In genomic region chr3:100489133-100490009, GRCm38 (mm10) we compare ENCODE assay signal across 8 mouse cellular contexts. TPM values are rescaled to one million over a fixed set of nuclear protein-coding genes. Genes with fewer than 3 reads are reported as not detected.
A peak's percentile ranks its signal among the peaks of the same experiment; 100 is the strongest.
DNase-seq lines count a peak whose midpoint lies in the region; ATAC-seq and TF ChIP-seq lines count a peak whose summit lies in the region.

TSS of gene Tent5c (minus strand) at chr3:100489324.

- H3K79me2 ChIP-seq in CH12.LX (replicated peaks; ENCODE audit: control insufficient read depth, extremely low read depth, insufficient read depth, poor library complexity, severe bottlenecking): peaks cover 30% of the 10 kb centered on the region

- peak; percentile 94 for ATAC-seq in forebrain, embryonic 12.5 days (ENCODE audit: low FRiP score)
- peak; percentile 93 for ATAC-seq in liver, postnatal 0 days
- ATAC-seq in neural tube, embryonic 14.5 days (ENCODE audit: low read depth): peak; percentile 89

- TF ChIP-seq EP300 in CH12.LX (IDR thresholded peaks at IDR 0.05; ENCODE audit: low read length): no peak
- no peak for TF ChIP-seq EP300 in liver, postnatal 0 days (IDR thresholded peaks at IDR 0.05; ENCODE audit: low read depth)

- peak within 1 kb of the TSS; percentile 78 for H3K4me2 ChIP-seq in CH12.LX (ENCODE audit: insufficient read depth, low read depth, poor library complexity, severe bottlenecking)
- H3K4me2 ChIP-seq in forebrain, embryonic 12.5 days: peak within 1 kb of the TSS; percentile 99
- H3K4me2 ChIP-seq in liver, postnatal 0 days (ENCODE audit: low read depth, low read length): peak within 1 kb of the TSS; percentile 96
- peak within 1 kb of the TSS; percentile 97 for H3K4me2 ChIP-seq in neural tube, embryonic 14.5 days (ENCODE audit: low read depth, low read length)

- in situ Hi-C loops in CH12.LX (cut with MboI; ENCODE audit: low pct_ligation_motif_present, low pct_unique_long_range_greater_than_20kb, low sequenced_read_pairs): loop anchor here (5.0 kb wide), 1 partner anchor 67 kb away; no protein-coding TSS in a partner anchor

- peak; percentile 95 for TF ChIP-seq POLR2A in CH12.LX (IDR thresholded peaks at IDR 0.05; ENCODE audit: low read depth, low read length)

- H3K4me3 ChIP-seq in CH12.LX (replicated peaks in 1 of 3; ENCODE audit: low read depth in 2 of 3, low read length in 2 of 3, poor library complexity in 1 of 3): peak within 1 kb of the TSS; percentile 69 to 79 (median 79)
- H3K4me3 ChIP-seq in forebrain, embryonic 12.5 days (replicated peaks): peak within 1 kb of the TSS; percentile 64
- H3K4me3 ChIP-seq in liver, postnatal 0 days (ENCODE audit: low read depth, low read length): peak within 1 kb of the TSS; percentile 84
- peak within 1 kb of the TSS; percentile 67 for H3K4me3 ChIP-seq in neural tube, embryonic 14.5 days (ENCODE audit: low read depth, low read length)

- intact Hi-C loops in heart, postnatal 10 days (cut with DNase I): loop anchor here (10.0 kb wide), 1 partner anchor 195 kb away; the partner anchor contains the start of gene Man1a2

- H3K9ac ChIP-seq in CH12.LX (ENCODE audit: insufficient read depth, low read depth): peak within 1 kb of the TSS; percentile 75
- H3K9ac ChIP-seq in forebrain, embryonic 12.5 days: peak within 1 kb of the TSS; percentile 59
- peak within 1 kb of the TSS; percentile 92 for H3K9ac ChIP-seq in liver, postnatal 0 days (replicated peaks)
- peak within 1 kb of the TSS; percentile 39 for H3K9ac ChIP-seq in neural tube, embryonic 14.5 days (replicated peaks; ENCODE audit: low read depth, low read length)

- H3K27ac ChIP-seq in CH12.LX (ENCODE audit: insufficient read depth, low read depth): peak within 1 kb of the TSS; percentile 68
- H3K27ac ChIP-seq in forebrain, embryonic 12.5 days: 0 out of 2 replicates have a peak within 1 kb of the TSS, but pooled peaks have one; percentile 5
- peak within 1 kb of the TSS; percentile 99 for H3K27ac ChIP-seq in liver, postnatal 0 days (ENCODE audit: low read depth)
- no peak within 1 kb of the TSS for H3K27ac ChIP-seq in neural tube, embryonic 14.5 days (ENCODE audit: low read depth, low read length)

- peaks cover 10 to 38% of the 10 kb centered on the region in 2 experiments for H3K4me1 ChIP-seq in CH12.LX (ENCODE audit: control insufficient read depth in 1 of 2, insufficient read depth in 2 of 2)
- H3K4me1 ChIP-seq in forebrain, embryonic 12.5 days: peaks cover 17% of the 10 kb centered on the region
- peaks cover 30% of the 10 kb centered on the region for H3K4me1 ChIP-seq in liver, postnatal 0 days (ENCODE audit: insufficient read depth)
- no peaks in the 10 kb centered on the region; the same call in 1 of the 2 replicates for H3K4me1 ChIP-seq in neural tube, embryonic 14.5 days (ENCODE audit: control insufficient read depth, insufficient read depth, low read length)

- WGBS in forebrain, embryonic 12.5 days: under 1% methylated on average over 67 of the region's 73 CpGs
- WGBS in large intestine, adult 2 months: under 1% methylated on average over 68 of the region's 73 CpGs
- WGBS in liver, postnatal 0 days (ENCODE audit: insufficient replicate concordance): 1% methylated on average over 44 of the region's 73 CpGs
- WGBS in neural tube, embryonic 14.5 days: under 1% methylated on average over 52 of the region's 73 CpGs

- DNase-seq in CH12.LX (ENCODE audit: extremely low read depth): peak; percentile 96
- DNase-seq in c-Kit-positive CD71-positive TER-119-positive erythroid progenitor cells, embryonic 14.5 days (ENCODE audit: low spot score): peak; percentile 95
- DNase-seq in heart, postnatal 10 days: peak; percentile 96
- peak; percentile 88 for DNase-seq in large intestine, adult 2 months (ENCODE audit: low read depth, low spot score)
- peak; percentile 97 for DNase-seq in liver, postnatal 0 days
- DNase-seq in testis, postnatal 10 days (ENCODE audit: low spot score): peak; percentile 98

- no peak for TF ChIP-seq CTCF in CH12.LX (conservative IDR thresholded peaks at IDR 0.05 in 1 of 2, IDR thresholded peaks at IDR 0.05 in 1 of 2; ENCODE audit: low read depth in 2 of 2, low read length in 2 of 2)
- no peak for TF ChIP-seq CTCF in liver, postnatal 0 days (IDR thresholded peaks at IDR 0.05; ENCODE audit: low read depth)

- H3K9me3 ChIP-seq in CH12.LX (replicated peaks; ENCODE audit: low read length): no peaks in the 10 kb centered on the region
- H3K9me3 ChIP-seq in forebrain, embryonic 12.5 days: no peaks in the 10 kb centered on the region
- H3K9me3 ChIP-seq in liver, postnatal 0 days (ENCODE audit: low read length): no peaks in the 10 kb centered on the region
- H3K9me3 ChIP-seq in neural tube, embryonic 14.5 days (ENCODE audit: control insufficient read depth, low read length): no peaks in the 10 kb centered on the region

- peaks cover 5% of the 10 kb centered on the region for H3K27me3 ChIP-seq in CH12.LX (replicated peaks)
- peaks cover 49% of the 10 kb centered on the region for H3K27me3 ChIP-seq in forebrain, embryonic 12.5 days
- peaks cover 10% of the 10 kb centered on the region; the same call in 1 of the 2 replicates for H3K27me3 ChIP-seq in liver, postnatal 0 days (ENCODE audit: insufficient read depth, low read length)
- H3K27me3 ChIP-seq in neural tube, embryonic 14.5 days (ENCODE audit: control insufficient read depth, insufficient read depth, low read length): peaks cover 24% of the 10 kb centered on the region

- TF ChIP-seq RAD21 in CH12.LX (IDR thresholded peaks at IDR 0.05; ENCODE audit: low read depth, low read length): no peak

- peaks cover 0 to 2% of the 10 kb centered on the region in 2 experiments for H3K36me3 ChIP-seq in CH12.LX (replicated peaks in 1 of 2; ENCODE audit: control insufficient read depth in 1 of 2, insufficient read depth in 1 of 2, low read length in 1 of 2)
- no peaks in the 10 kb centered on the region for H3K36me3 ChIP-seq in forebrain, embryonic 12.5 days (replicated peaks)
- 0 out of 2 replicates have a peak, but pooled peaks cover 2% of the 10 kb centered on the region for H3K36me3 ChIP-seq in liver, postnatal 0 days (replicated peaks; ENCODE audit: insufficient read depth, low read length)
- H3K36me3 ChIP-seq in neural tube, embryonic 14.5 days (ENCODE audit: control insufficient read depth, insufficient read depth, low read length): no peaks in the 10 kb centered on the region

- dilution Hi-C loops in CH12.LX (cut with MboI; ENCODE audit: extremely low pct_ligation_motif_present, extremely low pct_unique_long_range_greater_than_20kb, low sequenced_read_pairs): no loop called here

TF ChIP-seq in CH12.LX, 34 proteins besides CTCF, POLR2A, EP300 and RAD21 (continues in another document):
- peak; percentile 86 for TF ChIP-seq MXI1 (IDR thresholded peaks at IDR 0.05; ENCODE audit: low read depth, low read length)
- peak; percentile 81; the same call in 1 of the 2 replicates for TF ChIP-seq MAZ (IDR thresholded peaks at IDR 0.05; ENCODE audit: low read depth, low read length)
- TF ChIP-seq JUN (IDR thresholded peaks at IDR 0.05; ENCODE audit: insufficient read depth, low read depth, low read length): no peak
- TF ChIP-seq IRF4 (IDR thresholded peaks at IDR 0.05; ENCODE audit: low read depth, low read length): 0 out of 2 replicates have a peak, but pooled peaks have one; percentile 24
- TF ChIP-seq UBTF (IDR thresholded peaks at IDR 0.05; ENCODE audit: low read depth, low read length): no peak
- no peak for TF ChIP-seq JUND (conservative IDR thresholded peaks at IDR 0.05; ENCODE audit: low read depth, low read length)
- TF ChIP-seq NRF1 (IDR thresholded peaks at IDR 0.05; ENCODE audit: low read depth, low read length): peak; percentile 93
- TF ChIP-seq RCOR1 (conservative IDR thresholded peaks at IDR 0.05; ENCODE audit: low read depth, low read length): no peak
- TF ChIP-seq TCF12 (IDR thresholded peaks at IDR 0.05; ENCODE audit: low read depth, low read length): peak; percentile 92
- no peak for TF ChIP-seq MAFK (IDR thresholded peaks at IDR 0.05; ENCODE audit: insufficient replicate concordance, low read length)
- no peak for TF ChIP-seq KAT2A (IDR thresholded peaks at IDR 0.05; ENCODE audit: insufficient replicate concordance, low read length)
- TF ChIP-seq SIN3A (IDR thresholded peaks at IDR 0.05; ENCODE audit: low read length): no peak
- TF ChIP-seq MEF2A (IDR thresholded peaks at IDR 0.05; ENCODE audit: borderline replicate concordance, low read depth, low read length): no peak
- no peak for TF ChIP-seq BHLHE40 (IDR thresholded peaks at IDR 0.05; ENCODE audit: low read depth, low read length)
- TF ChIP-seq PAX5 (IDR thresholded peaks at IDR 0.05; ENCODE audit: low read length): no peak
- TF ChIP-seq E2F4 (IDR thresholded peaks at IDR 0.05; ENCODE audit: insufficient replicate concordance, low read depth, low read length): no peak
- no peak; the same call in 1 of the 2 replicates for TF ChIP-seq HCFC1 (IDR thresholded peaks at IDR 0.05; ENCODE audit: low read depth, low read length)
- TF ChIP-seq ZC3H11A (IDR thresholded peaks at IDR 0.05; ENCODE audit: low read depth, low read length): no peak
- TF ChIP-seq POLR2AphosphoS2 (IDR thresholded peaks at IDR 0.05; ENCODE audit: low read depth, low read length): peak; percentile 52; the same call in 1 of the 2 replicates
- TF ChIP-seq ETS1 (conservative IDR thresholded peaks at IDR 0.05; ENCODE audit: low read depth, low read length): no peak
- TF ChIP-seq MAX (IDR thresholded peaks at IDR 0.05; ENCODE audit: low read length): no peak
- no peak for TF ChIP-seq MYC (IDR thresholded peaks at IDR 0.05; ENCODE audit: low read depth, low read length)
- peak; percentile 81 for TF ChIP-seq ZMIZ1 (IDR thresholded peaks at IDR 0.05; ENCODE audit: low read depth, low read length)
- no peak for TF ChIP-seq ZNF384 (IDR thresholded peaks at IDR 0.05; ENCODE audit: low read depth, low read length)
- TF ChIP-seq CHD2 (IDR thresholded peaks at IDR 0.05; ENCODE audit: low read length): no peak
- no peak for TF ChIP-seq ZKSCAN1 (IDR thresholded peaks at IDR 0.05; ENCODE audit: borderline replicate concordance, low read depth, low read length)
- peak; percentile 83 for TF ChIP-seq NELFE (IDR thresholded peaks at IDR 0.05; ENCODE audit: low read depth, low read length)
- TF ChIP-seq ELF1 (IDR thresholded peaks at IDR 0.05; ENCODE audit: low read depth, low read length): no peak; the same call in 1 of the 2 replicates

RNA-seq across cellular contexts. Expression of gene Tent5c, which starts in this region (rescaled TPM):
- total RNA-seq in CH12.LX (2012; rRNA removed) (12.3 and 18.6 TPM in 2 replicates), CH12.LX (2014; rRNA removed) (9.5 and 10.6 TPM in 2 replicates)
- polyA plus RNA-seq in CH12.LX (2012; ENCODE audit: insufficient read length, low read depth): 16.0 and 18.7 TPM in 2 replicates
- polyA plus RNA-seq in forebrain, embryonic 12.5 days (2016; fragmentation: Nextera tagmentation; extraction: Ambion mirVana): 5.6 and 6.2 TPM in 2 replicates
- total RNA-seq in heart, postnatal 10 days (2021): 10 to 100 TPM; 20.8 to 44.2 TPM
- 8.6 and 11.4 TPM in 2 replicates for polyA plus RNA-seq in large intestine, adult 2 months (2012; rRNA removed)
- polyA plus RNA-seq in liver, postnatal 0 days (2015; fragmentation: Nextera tagmentation; extraction: Ambion mirVana): 30.7 and 32.5 TPM in 2 replicates
- polyA plus RNA-seq in neural tube, embryonic 14.5 days (2014; fragmentation: Nextera tagmentation; extraction: Ambion mirVana): 2.9 and 3.2 TPM in 2 replicates

Comparison
In these comparisons a context has a peak if more than half of its experiments do, and no peak if none do; other contexts are left out.
1. H3K9ac ChIP-seq: peak in every context shown above with its lines; median percentile 92 in liver, postnatal 0 days; 75 in CH12.LX; 59 in forebrain, embryonic 12.5 days; 39 in neural tube, embryonic 14.5 days.